Mouse (Mus musculus) hindbrain, embryonic 15.5 days (tissue): ENCODE measurements around the gene Ltv1. TPM values are rescaled to one million over a fixed set of nuclear protein-coding genes. Genes with fewer than 3 reads are reported as not detected.
"Not testable (repeated sequence)": the region's sequence is repeated elsewhere in the genome, so short reads cannot be mapped to it uniquely, and the experiment has no call there.

Experiments used
- ATAC-seq: fragments of 200-750 bp; cut with Nextera tagmentation; 2 replicates; pipeline ENCODE4 v1.8.0; 2017; ENCODE audit warnings: low read depth, moderate number of reproducible peaks, moderate TSS enrichment; ENCODE audit not compliant: low FRiP score
- H3K27ac ChIP-seq: fragments of 300-500 bp; sonication (generic); replicated peaks from 2 replicates; pipeline ENCODE4 v1.5.1; 2015; ENCODE audit warnings: mild to moderate bottlenecking, inconsistent platforms
- H3K27me3 ChIP-seq: fragments of 300-500 bp; sonication (generic); 2 replicates; pipeline ENCODE4 v1.6.1; 2015; ENCODE audit warnings: control low read depth, inconsistent platforms
- H3K36me3 ChIP-seq: fragments of 300-500 bp; sonication (generic); 2 replicates; pipeline ENCODE4 v1.6.1; 2015; ENCODE audit warnings: control low read depth, inconsistent platforms
- H3K4me1 ChIP-seq: fragments of 300-500 bp; sonication (generic); replicated peaks from 2 replicates; pipeline ENCODE4 v1.6.1; 2015; ENCODE audit warnings: control low read depth, inconsistent platforms
- H3K4me2 ChIP-seq: fragments of 300-500 bp; sonication (generic); 2 replicates; pipeline ENCODE4 v1.6.1; 2015; ENCODE audit warnings: moderate library complexity, mild to moderate bottlenecking, inconsistent platforms
- H3K4me3 ChIP-seq: fragments of 300-500 bp; sonication (generic); 2 replicates; pipeline ENCODE4 v1.5.1; 2015; ENCODE audit warnings: mild to moderate bottlenecking, inconsistent platforms
- H3K9ac ChIP-seq: fragments of 300-500 bp; sonication (generic); 2 replicates; pipeline ENCODE4 v1.6.1; 2015; ENCODE audit warnings: inconsistent platforms
- H3K9me3 ChIP-seq: fragments of 300-500 bp; sonication (generic); 2 replicates; pipeline ENCODE4 v1.6.1; 2016; ENCODE audit warnings: control low read depth, inconsistent platforms
- WGBS: fragments of 180-500 bp; shearing (Covaris S2); methylation state at CpG from one replicate; pipeline ENCODE4 v1.1.7; 2015; 5-methylcytosine and 5-hydroxymethylcytosine counted together
- polyA plus RNA-seq: library from polyadenylated mRNA; unstranded; fragments of >200 nt; fragmentation: Nextera tagmentation; extraction: Ambion mirVana; gene quantifications from 2 replicates; pipeline ENCODE4 v1.2.1, GENCODE M21; 2015

Gene Ltv1
- polyA plus RNA-seq, 1 experiment from 2014 or later = 31.1 TPM

DNA sequence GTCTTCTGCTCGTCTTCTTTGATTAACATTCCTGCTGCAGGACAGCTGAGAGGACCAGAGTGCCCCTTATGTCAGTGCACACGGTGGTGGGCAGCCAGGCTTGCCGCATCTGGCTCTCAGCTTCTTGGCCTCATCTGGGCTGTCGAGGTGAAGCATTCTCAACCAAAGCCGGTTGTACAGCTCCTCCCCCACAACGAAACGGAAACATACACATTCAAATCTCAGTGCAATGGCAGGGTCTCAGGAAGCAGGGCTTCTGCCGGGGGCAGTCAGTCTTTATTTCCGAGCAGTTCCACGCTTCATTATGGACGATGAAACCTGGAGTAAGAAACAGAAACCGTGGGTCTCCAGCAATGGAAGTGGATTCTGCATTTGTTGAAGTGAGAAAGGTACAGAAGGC, 21.0 kb upstream of the Ltv1 start:
- no peak overlapping the region for H3K4me2 ChIP-seq
- H3K27me3 ChIP-seq = no peaks in the 10 kb centered on the region
- ATAC-seq = no peak
- no peak overlapping the region for H3K27ac ChIP-seq
- no peaks in the 10 kb centered on the region for H3K36me3 ChIP-seq
- no peaks in the 10 kb centered on the region for H3K4me1 ChIP-seq
- H3K9me3 ChIP-seq = no peaks in the 10 kb centered on the region
- 77% methylated on average over 12 of the region's 12 CpGs for WGBS
- H3K4me3 ChIP-seq = no peak overlapping the region
- no peak overlapping the region for H3K9ac ChIP-seq

DNA sequence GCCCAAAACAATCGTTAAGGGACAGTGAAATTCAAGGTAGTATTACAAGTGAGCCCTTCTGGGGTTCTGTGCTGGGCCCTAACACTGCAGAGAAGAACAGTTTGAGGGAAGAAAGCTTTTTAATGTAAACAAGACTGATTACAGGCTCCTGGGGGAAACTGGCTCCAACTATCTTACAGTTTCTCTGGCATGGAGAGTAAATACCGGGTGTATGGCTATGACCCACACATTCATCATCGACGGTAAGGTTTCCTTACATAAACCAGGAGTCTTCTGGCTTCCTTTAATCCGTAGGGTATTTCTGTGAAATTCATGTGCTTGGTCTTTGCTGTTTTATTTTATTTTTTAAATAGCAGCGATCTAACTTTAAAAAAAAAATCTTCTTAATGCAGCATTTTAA, 19.9 kb upstream of the Ltv1 start:
- no peak overlapping the region for H3K4me3 ChIP-seq
- H3K36me3 ChIP-seq = no peaks in the 10 kb centered on the region
- WGBS = 85% methylated on average over 6 of the region's 6 CpGs
- no peaks in the 10 kb centered on the region for H3K27me3 ChIP-seq
- H3K4me2 ChIP-seq = no peak overlapping the region
- no peak overlapping the region for H3K27ac ChIP-seq
- no peak overlapping the region for H3K9ac ChIP-seq
- ATAC-seq = no peak
- no peaks in the 10 kb centered on the region for H3K9me3 ChIP-seq
- no peaks in the 10 kb centered on the region for H3K4me1 ChIP-seq

DNA sequence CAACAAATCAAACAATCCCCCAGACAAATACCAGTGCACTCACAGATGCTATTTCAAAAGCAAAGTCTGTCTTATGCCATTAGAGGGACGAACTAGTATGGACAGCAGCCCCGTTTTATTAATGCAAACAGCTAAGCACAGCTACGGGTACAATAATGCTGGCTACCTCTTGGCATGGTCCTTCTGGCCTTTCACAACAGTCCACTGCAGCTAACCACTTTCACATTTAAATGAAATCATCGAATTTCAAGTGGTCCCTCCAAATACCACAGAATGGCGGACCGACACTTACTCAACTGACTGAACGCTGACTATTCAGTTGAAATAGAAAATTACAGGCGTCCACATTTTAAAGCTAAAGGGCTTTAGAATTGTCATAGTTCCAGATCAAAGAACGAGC, 19.4 kb upstream of the Ltv1 start:
- no peak overlapping the region for H3K4me2 ChIP-seq
- no peak for ATAC-seq
- no peaks in the 10 kb centered on the region for H3K36me3 ChIP-seq
- no peaks in the 10 kb centered on the region for H3K9me3 ChIP-seq
- no peak overlapping the region for H3K27ac ChIP-seq
- no peak overlapping the region for H3K9ac ChIP-seq
- no peaks in the 10 kb centered on the region for H3K27me3 ChIP-seq
- WGBS = 76% methylated on average over 9 of the region's 9 CpGs
- no peak overlapping the region for H3K4me3 ChIP-seq
- H3K4me1 ChIP-seq = no peaks in the 10 kb centered on the region

DNA sequence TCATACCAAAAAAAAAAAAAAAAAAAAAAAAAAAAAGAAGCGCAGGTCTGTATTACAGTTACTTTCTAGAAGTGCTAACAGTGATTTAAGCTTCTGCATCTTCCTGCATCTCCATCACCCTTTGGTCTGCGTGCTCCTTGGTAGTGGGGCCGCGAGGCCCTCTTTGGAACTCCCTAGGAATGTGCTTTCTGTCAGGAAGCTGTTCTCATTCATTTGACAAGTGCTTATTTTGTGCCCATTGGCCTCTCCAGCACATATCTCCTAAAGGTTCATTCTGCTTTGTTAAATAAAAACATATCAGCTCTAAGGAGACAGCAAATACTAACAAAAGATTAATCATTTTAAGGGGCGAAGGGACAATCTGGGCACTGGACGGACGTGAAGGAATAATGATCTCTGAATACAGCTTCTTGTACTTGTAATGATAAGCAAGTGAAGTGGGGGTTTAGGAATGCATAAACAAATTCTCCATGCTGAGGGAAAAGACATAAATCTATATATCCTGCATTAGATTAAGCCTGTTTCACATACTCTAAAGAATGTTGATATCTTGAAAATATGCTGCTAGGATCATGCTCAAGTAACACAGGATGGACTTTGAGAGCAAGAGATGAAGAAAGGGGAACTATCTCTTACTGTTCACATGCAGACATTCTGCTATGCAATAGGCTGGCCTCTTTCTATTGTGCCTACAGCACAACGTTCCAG, 17.1 kb upstream of the Ltv1 start:
- no peak for ATAC-seq

DNA sequence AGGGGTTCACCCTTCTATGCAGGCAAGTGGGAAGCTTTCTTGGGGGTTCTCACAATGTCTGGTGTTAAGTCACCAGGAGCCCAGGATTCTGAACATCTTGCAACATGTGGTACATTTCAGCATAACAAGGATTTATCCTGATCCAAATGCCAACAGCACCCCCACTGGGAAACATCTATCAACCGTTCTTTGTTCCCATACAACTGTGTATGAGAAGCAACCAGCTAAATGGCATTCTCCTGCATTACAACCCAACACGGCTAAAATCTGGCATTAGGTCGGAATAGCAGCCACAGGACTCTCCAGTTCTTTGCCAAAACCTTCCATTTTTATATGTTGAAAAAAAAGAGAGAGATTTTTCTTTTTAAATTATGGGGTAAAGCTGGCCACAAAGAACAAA, 16.5 kb upstream of the Ltv1 start:
- 38% methylated on average over 3 of the region's 3 CpGs for WGBS
- Histone ChIP-seq H3K4me1 (no peaks in the 10 kb centered on the region), H3K36me3 (no peaks in the 10 kb centered on the region), H3K9ac (no peak overlapping the region), H3K27ac (no peak overlapping the region), H3K4me2 (no peak overlapping the region), H3K27me3 (no peaks in the 10 kb centered on the region), H3K4me3 (no peak overlapping the region), H3K9me3 (no peaks in the 10 kb centered on the region)
- no peak for ATAC-seq

More for the DNA sequence above, 17.1 kb upstream of the Ltv1 start:
- H3K27me3 ChIP-seq = no peaks in the 10 kb centered on the region
- no peaks in the 10 kb centered on the region for H3K9me3 ChIP-seq
- H3K27ac ChIP-seq = no peak overlapping the region
- H3K9ac ChIP-seq = no peak overlapping the region
- H3K4me2 ChIP-seq = no peak overlapping the region
- H3K36me3 ChIP-seq = no peaks in the 10 kb centered on the region
- H3K4me3 ChIP-seq = no peak overlapping the region
- H3K4me1 ChIP-seq = no peaks in the 10 kb centered on the region
- 71% methylated on average over 8 of the region's 8 CpGs for WGBS

DNA sequence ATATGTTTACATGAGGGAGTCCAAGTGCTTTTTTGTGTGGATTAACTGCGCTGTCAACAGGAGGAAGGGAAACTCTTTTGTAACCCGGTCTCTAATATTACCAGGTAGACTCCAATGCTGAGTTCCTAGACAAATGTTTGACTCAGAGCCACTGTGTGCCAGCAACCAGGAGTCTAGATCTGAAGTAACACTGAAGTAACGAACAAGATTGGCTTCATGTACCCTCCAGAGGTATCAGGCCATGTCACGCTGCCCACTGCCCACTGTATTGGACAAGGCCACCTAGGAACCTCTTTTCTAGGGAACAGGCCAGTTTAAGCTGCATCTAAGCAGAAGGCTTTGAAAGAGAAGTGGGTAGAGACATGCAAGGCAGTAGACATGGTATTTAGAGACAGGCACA, 16.1 kb upstream of the Ltv1 start:
- Histone ChIP-seq H3K27me3 (no peaks in the 10 kb centered on the region), H3K9me3 (no peaks in the 10 kb centered on the region), H3K36me3 (no peaks in the 10 kb centered on the region), H3K4me2 (no peak overlapping the region), H3K9ac (no peak overlapping the region), H3K4me3 (no peak overlapping the region), H3K4me1 (no peaks in the 10 kb centered on the region), H3K27ac (no peak overlapping the region)
- no peak for ATAC-seq
- 94% methylated on average over 4 of the region's 4 CpGs for WGBS

DNA sequence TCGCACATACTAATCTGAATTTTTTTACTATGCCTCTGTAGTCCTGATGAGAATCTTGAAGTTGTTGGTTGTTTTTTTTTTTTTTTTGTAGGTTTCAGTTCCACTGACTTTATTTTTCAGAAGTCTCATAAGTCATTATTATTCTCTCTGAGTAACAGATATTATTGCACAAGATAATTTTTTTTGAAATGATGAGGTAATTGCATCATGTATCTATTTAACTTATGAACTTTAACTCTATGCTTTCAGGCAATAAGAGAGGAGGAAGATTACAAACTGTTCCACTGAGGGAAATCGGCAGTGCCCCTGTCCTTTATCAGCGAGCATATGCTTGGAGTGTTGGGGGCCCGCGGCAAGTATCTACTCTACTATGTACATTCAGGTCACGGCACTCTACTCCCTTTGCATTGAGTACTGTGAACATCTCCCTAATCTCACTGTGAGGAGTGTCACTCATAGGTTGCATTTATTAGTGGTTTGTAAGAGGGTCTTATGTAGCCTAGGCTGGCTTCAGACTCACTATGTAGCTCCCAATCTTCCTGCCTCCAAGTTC, 8.8 kb upstream of the Ltv1 start:
- H3K27me3 ChIP-seq = no peaks in the 10 kb centered on the region
- no peaks in the 10 kb centered on the region for H3K4me1 ChIP-seq
- no peak for ATAC-seq
- no peak overlapping the region for H3K9ac ChIP-seq
- H3K9me3 ChIP-seq = no peaks in the 10 kb centered on the region
- no peaks in the 10 kb centered on the region for H3K36me3 ChIP-seq
- H3K4me2 ChIP-seq = no peak overlapping the region
- no peak overlapping the region for H3K27ac ChIP-seq
- WGBS = 94% methylated on average over 6 of the region's 6 CpGs
- H3K4me3 ChIP-seq = no peak overlapping the region

DNA sequence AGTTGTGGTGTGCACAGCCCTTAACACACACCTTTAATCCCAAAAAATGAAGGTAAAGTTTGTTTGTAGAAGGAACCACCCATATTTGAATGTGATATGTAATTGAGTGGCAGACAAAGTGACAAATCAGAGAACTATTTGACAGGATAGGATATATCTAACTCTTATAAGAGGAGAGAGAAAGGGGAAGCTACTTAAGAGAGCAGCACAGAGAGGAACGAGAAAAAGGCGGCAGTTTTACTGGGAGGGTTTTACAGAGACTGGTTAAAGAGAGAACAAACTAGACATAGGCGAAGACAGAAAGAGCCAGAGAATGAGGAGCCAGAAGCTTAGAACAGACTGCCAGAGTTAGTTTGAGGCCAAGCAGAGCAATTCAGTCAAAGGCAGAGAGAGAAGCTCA, 7.9 kb upstream of the Ltv1 start:
- Histone ChIP-seq H3K36me3 (no peaks in the 10 kb centered on the region), H3K4me1 (no peaks in the 10 kb centered on the region), H3K9ac (no peak overlapping the region), H3K9me3 (no peaks in the 10 kb centered on the region), H3K27me3 (no peaks in the 10 kb centered on the region), H3K4me2 (no peak overlapping the region), H3K4me3 (no peak overlapping the region), H3K27ac (no peak overlapping the region)
- WGBS = 93% methylated on average over 3 of the region's 3 CpGs
- no peak for ATAC-seq

DNA sequence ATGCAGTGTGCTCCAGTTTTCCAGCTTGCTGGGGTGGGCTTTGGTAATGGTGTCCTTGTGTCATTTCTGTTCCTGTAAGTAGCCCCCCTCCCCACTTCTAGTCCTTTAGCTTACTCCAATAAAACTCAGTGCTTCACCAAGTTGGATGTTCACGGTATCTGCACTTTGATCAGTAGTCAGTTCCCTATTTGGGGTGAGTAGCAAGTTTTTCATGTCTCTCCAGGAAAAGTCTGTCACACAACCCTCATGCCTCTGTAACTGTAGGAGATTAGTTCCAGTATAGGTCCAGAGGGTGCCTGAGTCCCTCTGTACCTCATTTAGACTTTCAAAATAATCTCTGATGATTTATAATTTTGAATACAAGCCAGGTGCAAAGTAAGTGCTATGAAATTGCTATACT, 6.3 kb upstream of the Ltv1 start:
- H3K36me3 ChIP-seq = no peaks in the 10 kb centered on the region
- H3K9me3 ChIP-seq = no peaks in the 10 kb centered on the region
- no peak overlapping the region for H3K4me3 ChIP-seq
- H3K4me2 ChIP-seq = no peak overlapping the region
- no peak overlapping the region for H3K9ac ChIP-seq
- no peaks in the 10 kb centered on the region for H3K27me3 ChIP-seq
- 97% methylated on average over 1 of the region's 1 CpGs for WGBS
- H3K27ac ChIP-seq = no peak overlapping the region
- H3K4me1 ChIP-seq = no peaks in the 10 kb centered on the region
- no peak for ATAC-seq

DNA sequence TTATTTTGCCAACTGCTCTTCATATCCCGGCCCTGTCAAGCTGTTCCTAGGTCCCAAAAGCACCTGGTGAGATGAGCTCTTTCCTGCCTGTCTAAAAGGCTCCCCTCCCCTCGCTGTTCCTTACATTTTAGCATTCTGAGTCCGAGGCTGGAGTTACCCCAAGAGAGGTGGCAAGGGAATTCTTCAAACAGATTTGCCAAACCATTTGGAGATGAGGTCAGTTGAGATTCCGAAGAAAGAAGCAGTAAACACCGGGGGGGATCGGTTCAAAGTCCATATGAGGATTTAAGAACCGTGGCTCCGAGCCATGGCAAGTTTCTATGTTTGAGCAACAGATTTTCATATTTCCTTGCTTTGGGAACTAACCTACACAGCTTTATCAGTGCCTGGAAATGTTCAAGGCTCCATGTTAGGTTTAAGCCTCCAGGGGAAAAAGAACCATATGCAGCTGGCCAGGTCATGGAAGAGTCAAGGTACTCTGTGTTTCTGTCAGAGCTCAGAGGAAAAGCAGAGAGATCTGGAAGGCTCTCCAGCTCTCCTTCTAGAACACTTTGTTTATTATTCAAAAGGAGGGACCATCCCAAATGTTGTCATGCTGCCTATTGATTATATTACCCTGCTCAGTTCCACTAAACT, 4.0 kb upstream of the Ltv1 start:
- Histone ChIP-seq H3K27ac (no peak overlapping the region), H3K9ac (no peak overlapping the region), H3K36me3 (no peaks in the 10 kb centered on the region), H3K4me1 (peaks cover 5% of the 10 kb centered on the region), H3K4me3 (no peak overlapping the region), H3K4me2 (no peak overlapping the region), H3K27me3 (no peaks in the 10 kb centered on the region), H3K9me3 (no peaks in the 10 kb centered on the region)
- WGBS = 79% methylated on average over 8 of the region's 8 CpGs
- ATAC-seq = no peak

DNA sequence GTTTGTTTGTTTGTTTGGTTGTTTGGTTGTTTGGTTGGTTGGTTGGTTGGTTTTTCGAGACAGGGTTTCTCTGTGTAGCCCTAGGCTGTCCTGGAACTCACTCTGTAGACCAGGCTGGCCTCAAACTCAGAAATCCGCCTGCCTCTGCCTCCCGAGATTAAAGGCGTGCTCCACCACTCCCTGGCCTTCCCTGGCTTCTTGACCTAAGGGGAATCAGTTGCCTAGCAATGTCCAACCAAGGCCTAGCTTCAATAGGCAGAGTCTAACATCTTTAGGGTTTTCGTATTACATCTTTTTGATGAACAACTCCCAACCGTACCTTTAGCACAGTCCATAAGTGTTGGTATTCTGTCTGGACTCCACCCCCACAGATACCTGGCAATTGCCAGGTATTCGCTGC, 528 bp upstream of the Ltv1 start:
- Histone ChIP-seq H3K4me2 (peak overlapping the region; percentile 65), H3K4me3 (peak overlapping the region; percentile 92)
- H3K36me3 ChIP-seq, H3K4me1 ChIP-seq, H3K9me3 ChIP-seq, H3K27me3 ChIP-seq, H3K9ac ChIP-seq, ATAC-seq, H3K27ac ChIP-seq: not testable (repeated sequence)
- 90% methylated on average over 7 of the region's 7 CpGs for WGBS

DNA sequence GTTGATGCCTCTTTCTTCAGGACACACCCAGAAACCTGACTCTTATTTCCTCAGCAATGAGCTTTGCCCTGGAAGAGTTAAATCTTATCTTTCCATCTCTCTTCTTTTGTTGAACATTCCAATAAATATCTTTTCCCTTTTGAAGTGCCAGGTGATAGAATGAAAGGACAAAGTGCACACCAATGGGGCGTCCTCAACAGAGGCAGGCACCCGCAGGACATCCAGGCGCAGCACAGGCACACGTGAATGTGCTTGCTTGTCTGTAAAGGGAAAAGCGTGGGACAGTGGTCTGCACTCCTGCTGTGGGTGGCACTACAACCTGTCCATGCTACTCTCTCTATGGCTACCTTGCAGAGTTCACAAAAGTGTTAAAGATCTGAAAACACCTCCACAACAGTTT, 3.1 kb downstream of the Ltv1 start:
- WGBS = 90% methylated on average over 5 of the region's 5 CpGs
- no peak overlapping the region for H3K27ac ChIP-seq
- peaks cover 7% of the 10 kb centered on the region for H3K4me1 ChIP-seq
- H3K36me3 ChIP-seq = peaks cover 29% of the 10 kb centered on the region
- ATAC-seq = no peak
- no peak overlapping the region for H3K9ac ChIP-seq
- no peak overlapping the region for H3K4me3 ChIP-seq
- no peaks in the 10 kb centered on the region for H3K9me3 ChIP-seq
- H3K4me2 ChIP-seq = no peak overlapping the region
- no peaks in the 10 kb centered on the region for H3K27me3 ChIP-seq
